Mouse (Mus musculus) liver, adult 2 months (tissue): ENCODE results near the gene Fat3.

ENCODE experiments used
- CTCF ChIP-seq: fragments of 200-500 bp; IDR thresholded peaks from 2 replicates; pipeline ENCODE4 v1.5.1; 2011; ENCODE audit warnings: low read depth, low read length, control low read depth
- POLR2A ChIP-seq: fragments of 200-500 bp; IDR thresholded peaks from 2 replicates; pipeline ENCODE4 v1.6.1; 2011; ENCODE audit warnings: low read length, control low read depth; ENCODE audit not compliant: insufficient read depth; ENCODE audit errors: extremely low read depth

DNA sequence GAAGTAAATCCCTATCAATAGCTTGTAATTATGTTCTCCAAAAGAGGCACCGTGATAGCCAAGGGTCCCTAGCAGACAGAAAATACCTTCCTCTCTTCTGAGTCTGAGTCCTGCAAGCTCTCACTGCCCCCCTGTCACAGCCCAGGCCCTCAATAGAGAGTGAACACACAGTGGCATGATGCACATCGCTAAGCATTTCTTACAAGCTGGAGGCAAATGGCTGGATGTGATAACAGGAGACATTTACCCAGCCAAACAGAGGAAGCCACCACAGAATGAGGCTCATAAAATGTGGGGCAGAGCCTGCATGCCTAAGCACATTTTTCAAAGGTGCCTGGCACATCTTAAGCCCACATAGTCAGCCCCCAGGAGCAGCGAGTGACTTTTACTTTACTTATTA is 288.5 kb downstream of the Fat3 start:
- TF ChIP-seq CTCF (no peak), POLR2A (no peak)
